Mouse (Mus musculus) retina, adult 2 months (tissue): ENCODE data around the gene Grik1.

ENCODE experiments used
- DNase-seq: peaks from one replicate; pipeline ENCODE4 v3.0.0-alpha.2; 2012; ENCODE audit warnings: low read depth, low spot score

The Grik1 gene

GRCm38 (mm10) chr16:88142574-88142973, 147.5 kb downstream of the Grik1 start:
- DNase-seq = no peak

- no peak for DNase-seq
Measured at GRCm38 (mm10) chr16:88142136-88142535, 147.9 kb downstream of the Grik1 start.

- DNase-seq = no peak
Measured at GRCm38 (mm10) chr16:88141594-88141993, 148.5 kb downstream of the Grik1 start.

- DNase-seq = no peak
Measured at GRCm38 (mm10) chr16:88138913-88139312, 151.2 kb downstream of the Grik1 start.

GRCm38 (mm10) chr16:88132919-88133318, 157.1 kb downstream of the Grik1 start:
- DNase-seq = no peak

GRCm38 (mm10) chr16:88131103-88131502, 159.0 kb downstream of the Grik1 start:
- DNase-seq = no peak

GRCm38 (mm10) chr16:88125098-88125497, 165.0 kb downstream of the Grik1 start:
- no peak for DNase-seq

GRCm38 (mm10) chr16:88112551-88113138, 177.4 kb downstream of the Grik1 start:
- DNase-seq = peak; percentile 4

GRCm38 (mm10) chr16:88111459-88111858, 178.6 kb downstream of the Grik1 start:
- no peak for DNase-seq

GRCm38 (mm10) chr16:88094206-88094789, 195.8 kb downstream of the Grik1 start:
- DNase-seq = no peak

- DNase-seq = no peak
Measured at GRCm38 (mm10) chr16:88087280-88087679, 202.8 kb downstream of the Grik1 start.

GRCm38 (mm10) chr16:88074716-88075115, 215.3 kb downstream of the Grik1 start:
- no peak for DNase-seq

GRCm38 (mm10) chr16:88060936-88061335, 229.1 kb downstream of the Grik1 start:
- DNase-seq = no peak

GRCm38 (mm10) chr16:88048121-88048520, 241.9 kb downstream of the Grik1 start:
- no peak for DNase-seq

GRCm38 (mm10) chr16:88044321-88044720, 245.7 kb downstream of the Grik1 start:
- no peak for DNase-seq

- DNase-seq = no peak
Measured at GRCm38 (mm10) chr16:88042458-88042857, 247.6 kb downstream of the Grik1 start.

- DNase-seq = no peak
Measured at GRCm38 (mm10) chr16:88038503-88039091, 251.5 kb downstream of the Grik1 start.

GRCm38 (mm10) chr16:87988805-87989204, 301.3 kb downstream of the Grik1 start:
- DNase-seq = no peak

- no peak for DNase-seq
Measured at GRCm38 (mm10) chr16:87984201-87984870, 305.7 kb downstream of the Grik1 start.

GRCm38 (mm10) chr16:87974076-87974443, 316.0 kb downstream of the Grik1 start:
- DNase-seq = no peak

GRCm38 (mm10) chr16:87973394-87974075, 316.5 kb downstream of the Grik1 start:
- DNase-seq = no peak

- DNase-seq = no peak
Measured at GRCm38 (mm10) chr16:87971911-87972310, 318.2 kb downstream of the Grik1 start.
